Mouse (Mus musculus) hindbrain, embryonic 13.5 days (tissue): ENCODE measurements around the gene Lsm8. TPM values are rescaled to one million over a fixed set of nuclear protein-coding genes. Genes with fewer than 3 reads are reported as not detected.
"Not testable (repeated sequence)": the region's sequence is repeated elsewhere in the genome, so short reads cannot be mapped to it uniquely, and the experiment has no call there.

Experiments used
- ATAC-seq: fragments of 200-750 bp; cut with Nextera tagmentation; 2 replicates; pipeline ENCODE4 v1.8.0; 2017; ENCODE audit warnings: moderate TSS enrichment; ENCODE audit not compliant: low FRiP score
- H3K27ac ChIP-seq: fragments of 300-500 bp; sonication (generic); 2 replicates; pipeline ENCODE4 v1.5.1; 2015; ENCODE audit warnings: inconsistent platforms, mild to moderate bottlenecking, moderate library complexity
- H3K27me3 ChIP-seq: fragments of 300-500 bp; sonication (generic); 2 replicates; pipeline ENCODE4 v1.6.1; 2015; ENCODE audit warnings: mild to moderate bottlenecking, inconsistent platforms
- H3K36me3 ChIP-seq: fragments of 300-500 bp; sonication (generic); 2 replicates; pipeline ENCODE4 v1.6.1; 2015; ENCODE audit warnings: mild to moderate bottlenecking, inconsistent platforms
- H3K4me1 ChIP-seq: fragments of 300-500 bp; sonication (generic); replicated peaks from 2 replicates; pipeline ENCODE4 v1.6.1; 2015; ENCODE audit warnings: inconsistent platforms
- H3K4me2 ChIP-seq: fragments of 300-500 bp; sonication (generic); 2 replicates; pipeline ENCODE4 v1.6.1; 2015; ENCODE audit warnings: inconsistent platforms, mild to moderate bottlenecking, moderate library complexity
- H3K4me3 ChIP-seq: fragments of 300-500 bp; sonication (generic); 2 replicates; pipeline ENCODE4 v1.5.1; 2015; ENCODE audit warnings: mild to moderate bottlenecking, inconsistent platforms
- H3K9ac ChIP-seq: fragments of 300-500 bp; sonication (generic); 2 replicates; pipeline ENCODE4 v1.6.1; 2015; ENCODE audit warnings: mild to moderate bottlenecking, inconsistent platforms
- H3K9me3 ChIP-seq: fragments of 300-500 bp; sonication (generic); 2 replicates; pipeline ENCODE4 v1.6.1; 2016; ENCODE audit warnings: inconsistent platforms
- WGBS: fragments of 180-500 bp; shearing (Covaris S2); methylation state at CpG from one replicate; pipeline ENCODE4 v1.1.7; 2015; 5-methylcytosine and 5-hydroxymethylcytosine counted together
- polyA plus RNA-seq: library from polyadenylated mRNA; unstranded; fragments of >200 nt; fragmentation: Nextera tagmentation; extraction: Ambion mirVana; gene quantifications from 2 replicates; pipeline ENCODE4 v1.2.1, GENCODE M21; 2015

Gene Lsm8
- polyA plus RNA-seq = 127 and 139 TPM in 2 replicates

DNA sequence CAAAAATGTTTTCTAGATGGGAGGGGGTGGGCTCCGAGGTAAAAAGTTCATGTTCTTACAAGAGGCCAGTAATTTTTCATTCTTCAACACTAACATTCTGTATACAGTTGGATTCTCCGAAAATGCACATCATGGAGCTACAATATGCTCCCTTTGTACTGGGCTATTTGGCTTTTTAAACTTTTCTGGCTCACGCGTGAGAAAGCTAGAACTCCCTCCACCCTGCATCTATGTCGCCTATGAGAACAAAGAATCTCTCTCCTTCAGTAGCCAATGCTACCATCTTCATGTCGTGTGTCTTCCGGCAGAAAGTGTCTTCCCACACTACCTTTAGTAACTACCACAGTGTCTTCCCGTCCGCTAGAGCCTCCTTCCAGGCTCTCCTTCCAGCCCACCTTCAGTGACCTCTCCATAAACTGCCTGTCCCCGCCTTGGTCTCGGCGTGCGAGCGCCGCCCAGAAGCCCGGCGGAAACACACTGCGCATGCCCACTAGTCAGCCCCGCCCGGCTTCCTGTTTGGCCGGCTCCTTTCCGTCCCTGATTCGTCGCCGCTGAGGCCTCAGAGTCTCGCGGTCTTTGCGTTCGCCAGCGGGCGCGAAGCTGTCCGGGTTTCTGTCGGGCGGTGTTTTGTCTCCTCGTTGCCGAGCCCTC, at the start of gene Lsm8:
Gene Lsm8, plus strand, starts transcription at position 529 of the 651 bp plus-strand sequence.
- Histone ChIP-seq H3K4me1 (peaks cover 25% of the 10 kb centered on the region), H3K9me3 (no peaks in the 10 kb centered on the region), H3K9ac (peak within 1 kb of the TSS; percentile 95), H3K27ac (peak within 1 kb of the TSS; percentile 96), H3K27me3 (no peaks in the 10 kb centered on the region), H3K36me3 (peaks cover 19% of the 10 kb centered on the region), H3K4me3 (peak within 1 kb of the TSS; percentile 79), H3K4me2 (peak within 1 kb of the TSS; percentile 65)
- peak; percentile 100 for ATAC-seq
- 2% methylated on average over 37 of the region's 37 CpGs for WGBS

DNA sequence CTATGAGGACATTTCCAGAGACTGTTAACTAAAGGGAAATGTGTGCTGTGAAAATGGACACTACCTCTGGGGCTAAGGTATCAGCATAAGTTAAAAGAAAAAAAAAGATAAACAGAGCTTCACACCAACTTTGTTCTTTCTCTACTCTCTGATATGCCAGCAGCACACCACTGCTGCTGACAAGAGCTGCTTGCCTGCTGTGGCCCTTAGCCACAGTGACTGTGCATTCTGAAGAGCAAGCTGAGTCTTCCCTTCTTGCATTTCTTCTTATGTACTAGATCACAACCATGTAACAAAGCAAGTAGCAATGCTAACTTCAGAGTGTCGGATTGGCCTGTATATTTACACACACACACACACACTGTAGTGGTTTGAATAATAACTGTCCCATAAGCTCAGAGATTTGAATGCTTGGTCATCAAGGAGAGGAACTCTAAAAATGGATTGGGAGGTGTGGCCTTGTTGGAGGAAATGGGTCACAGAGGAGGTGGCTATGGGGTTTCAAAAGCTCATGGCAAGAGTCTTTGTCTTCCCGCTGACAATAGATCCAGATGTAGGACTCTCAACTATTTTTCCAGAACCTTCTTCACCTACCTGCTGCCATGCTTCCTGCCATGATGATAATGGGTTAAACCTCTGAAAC, 47.4 kb upstream of the Lsm8 start:
- no peak overlapping the region for H3K4me3 ChIP-seq
- H3K9ac ChIP-seq = no peak overlapping the region
- no peak overlapping the region for H3K4me2 ChIP-seq
- H3K36me3 ChIP-seq = no peaks in the 10 kb centered on the region
- ATAC-seq = no peak
- WGBS = 93% methylated on average over 2 of the region's 2 CpGs
- no peaks in the 10 kb centered on the region for H3K4me1 ChIP-seq
- no peaks in the 10 kb centered on the region for H3K9me3 ChIP-seq
- no peaks in the 10 kb centered on the region for H3K27me3 ChIP-seq
- H3K27ac ChIP-seq = no peak overlapping the region

DNA sequence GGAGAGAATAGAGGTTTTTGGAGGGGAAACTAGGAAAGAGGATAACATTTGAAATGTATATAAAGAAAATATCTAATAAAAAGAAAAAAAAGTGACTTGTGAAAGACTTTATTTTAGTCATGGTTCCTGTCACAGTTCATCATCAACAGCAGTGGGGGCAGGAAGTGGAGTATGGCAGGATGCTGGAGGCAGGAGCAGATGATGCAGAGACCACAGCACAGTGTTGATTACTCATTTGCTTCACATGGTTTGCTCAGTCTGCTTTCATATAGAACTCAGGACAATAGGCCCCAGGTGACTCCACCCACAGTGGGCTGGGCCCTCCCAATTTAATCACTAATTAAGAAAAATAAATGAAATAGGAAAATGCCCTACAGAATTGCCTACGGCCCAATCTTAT, 35.8 kb upstream of the Lsm8 start:
- Histone ChIP-seq H3K9me3 (no peaks in the 10 kb centered on the region), H3K9ac (no peak overlapping the region), H3K4me1 (no peaks in the 10 kb centered on the region), H3K4me2 (no peak overlapping the region), H3K36me3 (no peaks in the 10 kb centered on the region), H3K27me3 (no peaks in the 10 kb centered on the region), H3K27ac (no peak overlapping the region), H3K4me3 (no peak overlapping the region)
- no peak for ATAC-seq
- WGBS = 72% methylated on average over 1 of the region's 1 CpGs

DNA sequence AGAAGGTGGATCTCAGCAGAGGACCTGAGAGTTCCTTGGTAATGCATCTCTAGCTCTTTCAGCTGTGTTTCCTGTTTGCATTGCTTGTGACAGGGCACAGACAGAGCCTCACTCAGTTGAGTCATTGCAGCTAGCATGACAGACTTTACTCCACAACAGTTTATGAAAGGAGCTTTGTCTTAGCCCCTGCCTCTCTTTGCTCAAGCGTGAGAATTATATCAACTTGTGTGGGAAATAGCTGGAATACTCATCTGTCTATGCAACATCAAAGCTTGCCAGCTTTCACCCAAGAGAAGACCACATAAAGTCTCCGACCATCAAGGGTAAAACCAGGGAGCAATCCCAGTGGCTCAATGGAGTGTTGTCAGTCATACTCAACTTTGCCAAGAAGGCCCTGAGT, 32.8 kb upstream of the Lsm8 start:
- 87% methylated on average over 2 of the region's 2 CpGs for WGBS
- no peaks in the 10 kb centered on the region for H3K4me1 ChIP-seq
- no peaks in the 10 kb centered on the region for H3K9me3 ChIP-seq
- no peak overlapping the region for H3K4me3 ChIP-seq
- no peak overlapping the region for H3K4me2 ChIP-seq
- no peaks in the 10 kb centered on the region for H3K36me3 ChIP-seq
- no peak overlapping the region for H3K27ac ChIP-seq
- no peaks in the 10 kb centered on the region for H3K27me3 ChIP-seq
- no peak overlapping the region for H3K9ac ChIP-seq
- ATAC-seq = no peak

DNA sequence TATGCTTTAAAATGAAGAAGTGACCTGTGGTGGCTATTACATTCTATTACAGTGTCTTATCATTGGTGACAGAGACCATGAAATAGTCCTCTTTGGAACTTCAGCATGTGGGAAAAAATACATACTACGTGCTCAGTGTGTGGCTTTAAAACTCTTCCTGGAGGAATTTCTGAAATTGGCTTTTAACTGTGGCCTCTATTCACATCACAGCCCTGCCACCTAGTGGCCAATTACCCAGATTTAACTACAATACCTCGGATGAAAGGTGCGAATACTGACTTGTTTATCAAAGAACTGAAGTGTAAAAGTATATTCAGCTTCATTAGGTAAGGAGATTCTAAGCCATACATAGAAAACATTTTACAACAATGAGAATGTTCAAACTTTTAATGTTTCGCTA, 29.0 kb upstream of the Lsm8 start:
- 18% methylated on average over 4 of the region's 4 CpGs for WGBS
- no peak overlapping the region for H3K9ac ChIP-seq
- H3K27ac ChIP-seq = no peak overlapping the region
- ATAC-seq = no peak
- no peaks in the 10 kb centered on the region for H3K36me3 ChIP-seq
- H3K9me3 ChIP-seq = no peaks in the 10 kb centered on the region
- no peak overlapping the region for H3K4me3 ChIP-seq
- no peaks in the 10 kb centered on the region for H3K27me3 ChIP-seq
- H3K4me2 ChIP-seq = no peak overlapping the region
- no peaks in the 10 kb centered on the region for H3K4me1 ChIP-seq

DNA sequence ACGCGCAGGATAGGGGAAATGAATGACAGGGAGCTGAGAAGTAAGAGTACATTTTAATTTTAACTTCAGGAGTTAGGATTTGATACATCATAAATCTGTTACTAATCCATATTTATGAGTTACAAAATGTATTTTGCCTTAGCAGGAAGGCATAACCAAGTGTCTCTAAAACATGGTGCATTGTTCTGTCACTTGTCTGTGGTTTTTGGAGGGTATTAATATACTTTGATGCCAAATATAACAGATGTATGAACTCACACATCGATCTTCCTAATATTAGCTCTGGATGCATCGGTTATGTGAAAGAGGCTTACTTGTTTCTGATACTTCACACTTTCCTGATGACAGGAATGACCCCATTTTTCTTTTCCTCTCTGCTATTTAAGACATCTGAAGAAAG, 28.1 kb upstream of the Lsm8 start:
- H3K4me2 ChIP-seq = no peak overlapping the region
- no peak overlapping the region for H3K4me3 ChIP-seq
- H3K27ac ChIP-seq = no peak overlapping the region
- no peak overlapping the region for H3K9ac ChIP-seq
- no peaks in the 10 kb centered on the region for H3K36me3 ChIP-seq
- no peak for ATAC-seq
- no peaks in the 10 kb centered on the region for H3K27me3 ChIP-seq
- no peaks in the 10 kb centered on the region for H3K4me1 ChIP-seq
- 74% methylated on average over 4 of the region's 4 CpGs for WGBS
- H3K9me3 ChIP-seq = no peaks in the 10 kb centered on the region

DNA sequence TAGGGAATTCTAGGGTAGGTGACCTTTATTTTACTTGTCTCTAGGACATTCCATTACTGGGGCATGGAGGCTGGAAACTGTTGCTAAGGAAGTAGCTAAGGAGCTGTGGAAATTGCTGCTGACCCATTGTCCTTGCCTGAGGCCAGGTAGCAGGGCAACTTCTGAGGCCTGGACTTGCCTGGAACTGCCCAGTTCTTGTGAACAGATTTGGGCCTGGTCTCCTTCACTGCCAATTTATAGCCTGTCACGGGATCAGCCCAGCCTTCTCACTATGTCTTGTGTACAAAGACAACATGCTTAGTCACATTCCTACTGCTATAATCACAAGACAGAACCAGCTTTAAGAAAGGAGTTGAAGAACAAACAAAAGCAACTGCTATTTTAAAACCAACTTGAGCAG, 25.6 kb upstream of the Lsm8 start:
- 77% methylated on average over 1 of the region's 1 CpGs for WGBS
- Histone ChIP-seq H3K4me2 (no peak overlapping the region), H3K4me3 (no peak overlapping the region), H3K4me1 (no peaks in the 10 kb centered on the region), H3K9me3 (no peaks in the 10 kb centered on the region), H3K27ac (no peak overlapping the region), H3K27me3 (no peaks in the 10 kb centered on the region), H3K36me3 (no peaks in the 10 kb centered on the region), H3K9ac (no peak overlapping the region)
- no peak for ATAC-seq

DNA sequence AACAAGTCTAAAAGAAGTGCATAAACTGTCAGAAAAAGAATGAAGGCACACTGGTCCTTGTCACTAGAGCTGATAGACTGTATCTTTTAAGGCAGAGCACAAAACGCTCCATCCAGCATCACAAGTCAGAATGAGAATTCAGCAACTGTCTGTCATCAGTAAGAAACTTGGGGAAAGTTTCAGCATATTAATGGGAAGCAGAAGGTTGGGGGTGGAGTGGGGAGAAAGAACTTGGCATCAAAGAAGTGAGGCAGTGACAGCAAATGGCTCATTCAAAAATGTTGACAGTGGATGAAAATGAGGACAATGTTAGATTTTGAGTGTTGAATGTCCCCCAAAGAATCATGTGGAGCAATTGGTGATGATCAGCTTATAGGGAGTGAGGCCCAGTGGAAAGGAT, 15.4 kb upstream of the Lsm8 start:
- Histone ChIP-seq H3K36me3 (no peaks in the 10 kb centered on the region), H3K27ac (no peak overlapping the region), H3K9me3 (no peaks in the 10 kb centered on the region), H3K9ac (no peak overlapping the region), H3K27me3 (no peaks in the 10 kb centered on the region), H3K4me2 (no peak overlapping the region), H3K4me1 (no peaks in the 10 kb centered on the region), H3K4me3 (no peak overlapping the region)
- 78% methylated on average over 1 of the region's 1 CpGs for WGBS
- ATAC-seq = no peak

DNA sequence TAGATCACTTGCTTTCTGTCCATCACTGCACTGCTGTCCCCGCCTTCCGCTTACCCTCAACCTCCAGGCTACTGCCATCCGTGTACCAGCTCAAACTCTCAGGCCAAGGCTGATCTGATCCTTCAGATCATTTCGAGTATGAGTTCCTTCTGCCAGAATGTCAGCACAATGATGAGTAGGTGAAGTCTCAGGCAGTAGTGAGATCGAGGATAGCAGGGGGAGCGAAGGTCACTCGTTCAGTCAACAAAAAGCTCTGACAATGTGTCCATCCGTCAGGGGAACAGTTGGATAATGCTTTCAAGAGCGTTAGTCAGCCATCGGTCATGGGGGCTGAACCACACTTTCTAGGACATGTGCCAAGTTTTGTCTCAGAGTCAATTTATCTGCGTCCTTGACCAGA, 3.9 kb upstream of the Lsm8 start:
- not testable (repeated sequence) for H3K4me1 ChIP-seq, H3K4me3 ChIP-seq, ATAC-seq, H3K4me2 ChIP-seq, H3K27ac ChIP-seq, H3K27me3 ChIP-seq, H3K9me3 ChIP-seq, H3K36me3 ChIP-seq, H3K9ac ChIP-seq
- 80% methylated on average over 6 of the region's 11 CpGs for WGBS

DNA sequence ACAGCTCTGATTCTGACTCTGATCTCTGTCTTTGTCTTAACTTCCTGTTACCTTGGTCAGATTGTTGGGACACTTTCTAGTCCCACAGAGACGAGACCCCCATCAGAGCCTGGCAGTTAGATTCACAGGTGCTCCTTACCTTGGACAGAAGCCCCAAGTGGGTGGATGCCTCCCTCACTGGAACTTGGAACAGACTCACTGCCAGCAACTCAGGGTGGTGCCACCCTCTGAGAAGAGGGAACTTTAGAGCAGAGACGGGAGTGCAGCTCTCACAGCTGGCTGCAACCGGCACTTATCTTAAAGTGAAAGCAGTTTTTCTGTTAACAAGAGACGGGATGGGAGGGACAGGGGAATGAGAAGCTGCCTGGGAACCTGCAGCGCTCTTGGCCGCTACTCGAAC, 2.8 kb upstream of the Lsm8 start:
- H3K9ac ChIP-seq, H3K4me3 ChIP-seq, H3K27me3 ChIP-seq, H3K4me2 ChIP-seq, ATAC-seq, H3K36me3 ChIP-seq, H3K9me3 ChIP-seq, H3K27ac ChIP-seq: not testable (repeated sequence)
- 63% methylated on average over 5 of the region's 7 CpGs for WGBS
- peaks cover 12% of the 10 kb centered on the region for H3K4me1 ChIP-seq

DNA sequence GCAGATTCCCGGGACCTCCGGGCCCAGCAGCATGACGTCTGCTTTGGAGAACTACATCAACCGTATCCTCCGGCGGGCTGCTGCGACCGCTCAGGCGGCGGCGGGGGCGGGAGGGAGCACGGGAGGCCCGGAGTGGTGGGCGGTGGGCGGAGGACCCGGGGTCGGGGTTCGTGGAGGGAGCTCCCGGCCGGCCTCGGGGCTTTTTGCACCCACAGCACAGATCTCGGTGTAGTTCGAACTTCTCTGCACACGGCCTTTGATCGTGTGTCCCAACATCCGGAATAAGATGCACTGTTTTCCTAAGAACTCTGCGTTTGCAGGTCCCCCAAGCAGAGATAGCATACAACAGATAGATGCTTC, 303 bp downstream of the Lsm8 start:
- H3K9ac ChIP-seq = peak overlapping the region; percentile 95
- peak overlapping the region; percentile 96 for H3K27ac ChIP-seq
- peaks cover 25% of the 10 kb centered on the region for H3K4me1 ChIP-seq
- 0% methylated on average over 28 of the region's 28 CpGs for WGBS
- H3K27me3 ChIP-seq = no peaks in the 10 kb centered on the region
- H3K36me3 ChIP-seq = peaks cover 23% of the 10 kb centered on the region
- H3K4me3 ChIP-seq = peak overlapping the region; percentile 79
- ATAC-seq = no peak; the same call in 1 of the 2 replicates
- H3K9me3 ChIP-seq = no peaks in the 10 kb centered on the region
- peak overlapping the region; percentile 65 for H3K4me2 ChIP-seq

DNA sequence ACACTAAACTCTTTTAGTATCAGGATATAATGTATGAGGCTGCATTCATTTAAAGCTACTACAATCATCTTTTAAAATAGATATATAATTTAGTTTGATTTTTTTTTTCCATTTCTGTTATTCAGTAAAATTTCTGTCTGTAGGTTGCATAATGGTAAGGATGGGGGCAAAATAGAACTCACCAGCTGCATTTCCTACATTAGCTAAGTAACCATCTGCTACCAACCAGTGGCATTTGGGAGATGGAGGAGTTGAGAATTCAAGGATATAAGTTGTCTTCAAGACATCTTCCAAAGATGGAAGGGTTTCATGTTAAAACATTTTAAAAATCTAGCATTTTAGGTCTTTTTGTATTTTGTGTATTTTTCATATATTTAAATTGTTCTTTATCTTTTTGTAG, 6.9 kb downstream of the Lsm8 start:
- H3K9ac ChIP-seq = no peak overlapping the region
- no peak overlapping the region for H3K27ac ChIP-seq
- no peaks in the 10 kb centered on the region for H3K27me3 ChIP-seq
- H3K36me3 ChIP-seq = peaks cover 55% of the 10 kb centered on the region
- no peak for ATAC-seq
- no peak overlapping the region for H3K4me2 ChIP-seq
- no peaks in the 10 kb centered on the region for H3K9me3 ChIP-seq
- H3K4me3 ChIP-seq = no peak overlapping the region
- H3K4me1 ChIP-seq = peaks cover 14% of the 10 kb centered on the region

DNA sequence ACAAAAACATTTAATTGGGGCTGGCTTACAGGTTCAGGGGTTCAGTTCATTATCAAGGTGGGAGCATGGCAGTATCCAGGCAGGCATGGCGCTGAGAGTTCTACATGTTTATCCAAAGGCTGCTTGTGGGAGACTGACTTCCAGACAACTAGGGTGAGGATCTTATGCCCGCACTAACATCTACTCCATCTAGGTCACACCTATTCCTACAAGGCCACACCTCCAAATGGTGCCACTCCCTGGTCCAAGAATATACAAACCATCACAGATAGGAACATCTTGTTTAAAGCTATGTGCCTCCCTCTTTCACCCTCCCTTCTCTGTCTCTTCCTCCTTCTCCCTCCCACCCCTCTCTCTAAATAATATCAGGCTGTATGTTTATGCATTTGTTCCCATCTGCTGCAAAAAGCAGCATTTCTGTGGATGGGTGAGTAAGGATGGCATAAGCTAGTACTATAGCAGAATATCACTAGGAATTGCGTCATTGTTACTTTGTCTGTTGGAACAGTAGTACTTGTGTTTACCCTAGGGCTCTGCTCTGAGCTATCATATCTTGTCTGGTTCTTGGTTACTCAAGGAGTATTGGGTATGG, 8.2 kb downstream of the Lsm8 start:
- no peak overlapping the region for H3K27ac ChIP-seq
- H3K4me3 ChIP-seq = no peak overlapping the region
- 100% methylated on average over 3 of the region's 3 CpGs for WGBS
- H3K4me1 ChIP-seq = peaks cover 6% of the 10 kb centered on the region
- H3K27me3 ChIP-seq = no peaks in the 10 kb centered on the region
- H3K36me3 ChIP-seq = peaks cover 49% of the 10 kb centered on the region
- H3K4me2 ChIP-seq = no peak overlapping the region
- no peaks in the 10 kb centered on the region for H3K9me3 ChIP-seq
- H3K9ac ChIP-seq = no peak overlapping the region
- no peak for ATAC-seq
